Mouse (Mus musculus) erythroblast, embryonic 14.5 days (primary cell): Measurements from ENCODE around the gene Ephb1. TPM values are rescaled to one million over a fixed set of nuclear protein-coding genes. Genes with fewer than 3 reads are reported as not detected.

Experiments used
- H3K27me3 ChIP-seq: 2 replicates; pipeline ENCODE4 v1.6.1; 2012; ENCODE audit warnings: inconsistent platforms; ENCODE audit not compliant: control insufficient read depth
- H3K36me3 ChIP-seq: 2 replicates; pipeline ENCODE4 v1.6.1; 2012; ENCODE audit warnings: mild to moderate bottlenecking, inconsistent platforms; ENCODE audit not compliant: control insufficient read depth
- H3K4me1 ChIP-seq: 2 replicates; pipeline ENCODE4 v1.6.1; 2012; ENCODE audit warnings: inconsistent platforms; ENCODE audit not compliant: control insufficient read depth
- H3K4me3 ChIP-seq: replicated peaks from 2 replicates; pipeline ENCODE3; 2012; ENCODE audit warnings: moderate library complexity, mild to moderate bottlenecking, inconsistent platforms
- H3K9me3 ChIP-seq: 2 replicates; pipeline ENCODE4 v1.6.1; 2012; ENCODE audit warnings: low read length, inconsistent platforms, mixed read lengths; ENCODE audit not compliant: control insufficient read depth
- GATA1 ChIP-seq: IDR thresholded peaks from 2 replicates; pipeline ENCODE4 v1.6.1; 2012; ENCODE audit warnings: low read length, inconsistent platforms, mixed read lengths
- TAL1 ChIP-seq: IDR thresholded peaks from 3 replicates; pipeline ENCODE4 v1.6.1; 2012; ENCODE audit warnings: low read length, inconsistent platforms, mixed read lengths
- polyA plus RNA-seq: library from polyadenylated mRNA; stranded (reverse); fragments of >175 nt; gene quantifications from 2 replicates; pipeline ENCODE4 v1.2.3, GENCODE M21; 2012

Ephb1 gene
- polyA plus RNA-seq, 1 experiment, result not detected

DNA sequence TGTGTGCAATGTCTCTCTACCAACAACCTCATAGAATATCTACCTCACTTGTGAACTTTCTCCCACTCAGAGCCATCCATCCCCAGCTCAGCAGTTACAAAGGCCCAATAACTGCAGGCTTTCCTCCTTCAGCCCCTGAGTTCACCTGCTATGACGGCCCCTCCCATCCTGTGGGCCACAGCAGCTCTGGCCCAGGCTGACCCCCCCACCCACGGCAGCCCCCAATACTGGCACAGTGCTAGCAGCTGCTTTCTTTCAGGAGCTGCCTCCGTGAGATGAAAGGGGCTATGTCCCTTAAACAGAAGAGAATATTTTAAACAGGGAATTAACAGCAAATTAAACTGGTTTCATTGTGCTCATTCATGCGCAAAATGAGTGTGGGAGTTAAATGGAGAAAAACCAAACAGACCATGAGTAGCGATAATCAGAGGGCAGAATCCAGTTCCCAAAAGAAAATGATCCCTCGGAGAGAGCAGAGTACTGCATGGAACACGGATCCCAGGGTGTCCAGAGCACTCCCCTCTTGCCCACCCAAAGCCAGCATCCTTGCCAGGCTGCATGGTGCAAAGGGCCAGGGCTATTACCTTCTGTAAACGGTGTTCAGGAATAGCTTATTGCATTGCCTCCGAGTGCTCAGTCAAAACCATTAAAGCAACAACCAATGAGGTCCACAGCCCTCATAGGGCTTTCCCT lies 105.2 kb downstream of the Ephb1 start:
- H3K4me1 ChIP-seq, result no peaks in the 10 kb centered on the region
- no peak overlapping the region for H3K4me3 ChIP-seq
- no peaks in the 10 kb centered on the region for H3K27me3 ChIP-seq
- TF ChIP-seq GATA1, result no peak
- no peak for TF ChIP-seq TAL1
- no peaks in the 10 kb centered on the region for H3K36me3 ChIP-seq
- no peaks in the 10 kb centered on the region for H3K9me3 ChIP-seq

DNA sequence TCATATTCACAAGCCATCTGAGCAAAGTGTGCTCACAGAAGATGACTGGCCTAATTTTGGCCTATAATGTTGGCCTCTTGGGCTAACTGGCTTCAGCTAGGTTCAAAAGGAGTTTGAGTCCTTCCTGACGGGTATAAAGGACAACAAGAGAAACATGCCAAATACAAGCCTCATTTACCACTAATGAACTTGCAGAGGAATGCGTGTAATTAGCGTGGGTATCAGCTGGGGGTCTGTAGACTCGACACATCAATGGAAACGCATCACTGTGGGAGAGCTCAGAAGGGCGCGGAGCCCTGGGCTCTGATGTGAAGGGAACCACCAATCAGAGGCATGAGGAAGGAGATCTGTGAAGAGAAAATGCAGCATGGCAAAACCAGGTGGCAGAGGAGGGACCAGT lies 108.9 kb downstream of the Ephb1 start:
- no peaks in the 10 kb centered on the region for H3K27me3 ChIP-seq
- H3K9me3 ChIP-seq, result no peaks in the 10 kb centered on the region; the same call in 1 of the 2 replicates
- H3K36me3 ChIP-seq, result no peaks in the 10 kb centered on the region
- TF ChIP-seq GATA1 (no peak), TAL1 (no peak)
- no peak overlapping the region for H3K4me3 ChIP-seq
- no peaks in the 10 kb centered on the region for H3K4me1 ChIP-seq

DNA sequence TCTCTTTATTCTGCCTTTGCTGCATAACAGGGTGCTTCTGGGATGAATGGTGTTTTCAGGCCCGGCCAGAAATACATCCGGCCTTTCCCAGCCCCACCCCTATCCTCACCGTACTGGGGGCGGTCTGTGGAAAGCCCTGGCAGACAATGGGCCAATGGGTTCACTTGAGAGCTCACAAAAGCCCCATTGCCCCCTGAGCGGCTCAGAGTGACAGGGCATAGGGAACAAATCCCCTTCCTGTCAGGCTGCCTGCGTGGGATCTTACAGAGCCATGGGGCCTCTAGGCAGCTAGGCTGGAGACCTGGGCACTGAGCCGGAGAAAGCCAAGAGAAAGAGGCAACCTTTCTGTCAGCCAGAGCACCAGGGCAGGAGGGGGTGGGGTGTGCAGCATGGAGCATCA lies 111.2 kb downstream of the Ephb1 start:
- Histone ChIP-seq H3K9me3 (no peaks in the 10 kb centered on the region; the same call in 1 of the 2 replicates), H3K27me3 (no peaks in the 10 kb centered on the region), H3K4me3 (no peak overlapping the region), H3K4me1 (no peaks in the 10 kb centered on the region), H3K36me3 (no peaks in the 10 kb centered on the region)
- no peak for TF ChIP-seq TAL1
- no peak for TF ChIP-seq GATA1

DNA sequence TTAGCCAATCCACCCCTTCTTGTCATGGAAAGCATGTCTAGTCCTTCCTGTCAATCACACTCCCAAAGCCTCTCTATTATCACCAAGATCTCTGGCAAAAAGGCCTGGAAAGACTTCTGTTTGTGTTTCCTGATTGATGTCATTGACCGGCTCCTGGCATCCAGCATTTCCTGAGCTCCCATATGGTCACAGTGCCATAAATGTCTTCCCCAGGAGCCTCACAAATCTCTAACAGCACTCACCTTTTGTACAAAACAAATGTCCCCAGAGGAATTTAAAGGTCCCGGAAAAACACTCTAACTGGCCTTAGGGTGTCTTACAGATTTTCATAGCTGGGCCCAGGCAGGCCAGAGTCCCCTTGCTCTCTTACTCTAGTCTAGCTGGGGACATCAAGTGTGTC lies 112.9 kb downstream of the Ephb1 start:
- Histone ChIP-seq H3K27me3 (no peaks in the 10 kb centered on the region), H3K9me3 (no peaks in the 10 kb centered on the region; the same call in 1 of the 2 replicates), H3K36me3 (no peaks in the 10 kb centered on the region), H3K4me1 (no peaks in the 10 kb centered on the region), H3K4me3 (no peak overlapping the region)
- TF ChIP-seq TAL1 (no peak), GATA1 (no peak)

DNA sequence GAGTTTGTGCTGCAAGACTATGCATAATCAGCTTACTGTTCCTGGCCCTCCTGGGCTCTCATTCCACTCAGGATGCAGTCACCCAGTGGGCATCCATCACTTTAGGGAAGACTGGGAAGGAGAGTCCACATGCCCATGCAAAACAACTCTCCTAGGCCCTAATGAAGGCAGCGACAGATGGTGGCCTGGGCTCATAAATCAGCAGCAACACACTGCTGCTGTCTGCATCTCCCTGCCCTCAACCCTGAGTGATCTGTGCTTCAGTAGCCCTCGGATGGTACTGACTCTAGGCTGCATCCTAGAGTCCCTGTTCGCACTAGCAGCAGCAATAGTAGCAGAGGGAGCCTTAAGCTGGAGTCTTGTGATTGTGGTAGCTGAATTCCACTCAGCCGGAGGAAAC lies 114.3 kb downstream of the Ephb1 start:
- no peaks in the 10 kb centered on the region for H3K4me1 ChIP-seq
- H3K27me3 ChIP-seq, result no peaks in the 10 kb centered on the region
- no peaks in the 10 kb centered on the region; the same call in 1 of the 2 replicates for H3K9me3 ChIP-seq
- no peaks in the 10 kb centered on the region for H3K36me3 ChIP-seq
- no peak overlapping the region for H3K4me3 ChIP-seq
- TF ChIP-seq GATA1 (no peak), TAL1 (no peak)

DNA sequence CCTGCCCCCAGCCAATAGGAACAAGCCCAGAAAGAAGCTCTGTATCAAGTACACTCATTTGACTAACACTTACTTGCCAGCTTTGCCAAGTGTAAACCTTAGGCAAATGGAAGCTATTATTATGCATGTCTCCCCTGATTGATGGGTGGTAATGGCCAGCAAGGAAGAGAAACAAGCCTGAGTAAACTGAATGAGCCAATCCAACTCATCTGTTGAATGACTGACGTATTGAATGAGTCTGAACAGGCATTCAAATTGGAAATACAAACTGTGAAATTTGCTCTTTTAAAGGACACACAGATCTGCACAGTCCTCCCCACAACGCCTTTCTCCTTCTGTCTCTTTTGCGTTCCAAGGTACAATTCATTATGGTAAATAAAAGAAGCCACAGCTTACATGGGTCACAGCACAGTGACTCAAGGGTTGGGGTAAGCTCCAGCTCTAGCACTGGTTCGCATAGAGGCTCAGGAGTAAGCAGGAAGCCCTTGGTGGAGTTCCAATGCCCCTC lies 119.0 kb downstream of the Ephb1 start:
- TF ChIP-seq TAL1 (no peak), GATA1 (no peak)
- no peaks in the 10 kb centered on the region for H3K27me3 ChIP-seq
- H3K4me3 ChIP-seq, result no peak overlapping the region
- H3K4me1 ChIP-seq, result no peaks in the 10 kb centered on the region
- H3K36me3 ChIP-seq, result no peaks in the 10 kb centered on the region
- H3K9me3 ChIP-seq, result peaks cover 2% of the 10 kb centered on the region; the same call in 1 of the 2 replicates

DNA sequence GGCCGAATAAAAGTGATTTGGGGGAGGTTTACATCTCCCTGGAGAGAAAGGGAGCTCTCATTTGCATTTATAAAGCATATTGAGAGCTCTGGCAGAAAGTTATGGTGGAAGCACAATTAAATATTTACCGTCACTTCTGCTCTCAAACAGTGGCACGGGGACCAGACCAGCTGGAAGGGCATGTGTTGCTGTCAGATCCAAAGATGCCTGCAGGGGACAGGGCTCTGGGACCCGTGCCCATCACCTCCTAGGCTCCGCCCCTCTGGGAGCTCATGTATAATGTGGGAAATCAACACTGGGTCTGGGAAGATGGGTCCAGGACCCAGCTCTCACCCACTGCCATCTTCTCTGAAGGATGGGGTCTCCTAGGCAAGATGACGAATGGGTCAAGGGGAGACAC lies 123.2 kb downstream of the Ephb1 start:
- H3K4me3 ChIP-seq, result no peak overlapping the region
- no peaks in the 10 kb centered on the region for H3K36me3 ChIP-seq
- H3K27me3 ChIP-seq, result no peaks in the 10 kb centered on the region
- TF ChIP-seq TAL1 (no peak), GATA1 (no peak)
- H3K9me3 ChIP-seq, result peaks cover 10% of the 10 kb centered on the region
- H3K4me1 ChIP-seq, result no peaks in the 10 kb centered on the region

DNA sequence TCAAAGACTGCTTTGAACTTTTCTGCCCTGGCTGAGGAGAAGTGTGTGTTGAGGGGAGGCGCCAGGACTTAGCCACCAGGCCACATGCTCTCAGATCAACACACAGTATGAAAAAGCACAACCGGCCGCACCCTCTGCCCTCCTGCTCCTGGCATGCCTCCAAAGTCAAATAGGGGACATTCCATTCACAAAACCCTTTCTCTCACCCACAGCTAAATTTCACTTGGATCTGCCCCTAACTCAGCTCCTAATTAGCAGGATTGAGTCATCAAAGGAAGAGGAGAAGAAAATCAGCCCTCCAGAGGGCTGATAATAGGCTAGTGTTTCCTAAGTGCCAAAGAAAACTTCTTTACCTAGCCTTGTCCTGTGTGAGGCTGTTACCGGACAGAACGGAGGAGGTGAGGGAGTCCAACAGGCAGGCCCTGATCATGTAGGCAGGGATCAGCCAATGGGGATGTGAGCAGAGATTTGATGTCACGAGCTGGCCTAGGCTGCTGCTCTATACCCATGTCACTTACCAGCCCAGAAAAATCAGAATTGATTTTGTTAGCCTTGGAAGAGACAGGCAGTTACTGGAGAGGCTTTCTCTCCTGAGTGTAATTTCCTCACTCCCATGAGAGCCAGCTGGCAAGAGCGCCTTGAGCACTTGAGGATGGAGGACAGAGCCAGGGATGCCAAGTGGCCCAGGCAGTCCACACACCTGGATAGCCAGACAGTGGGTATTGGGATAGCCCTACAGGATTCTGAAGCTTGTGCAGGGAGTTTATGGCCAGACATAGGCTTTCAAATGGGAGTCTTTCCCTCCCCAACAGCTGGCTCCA lies 137.5 kb downstream of the Ephb1 start:
- Histone ChIP-seq H3K4me3 (no peak overlapping the region), H3K36me3 (no peaks in the 10 kb centered on the region), H3K9me3 (no peaks in the 10 kb centered on the region; the same call in 1 of the 2 replicates), H3K4me1 (no peaks in the 10 kb centered on the region), H3K27me3 (no peaks in the 10 kb centered on the region)
- TF ChIP-seq GATA1 (no peak), TAL1 (no peak)

DNA sequence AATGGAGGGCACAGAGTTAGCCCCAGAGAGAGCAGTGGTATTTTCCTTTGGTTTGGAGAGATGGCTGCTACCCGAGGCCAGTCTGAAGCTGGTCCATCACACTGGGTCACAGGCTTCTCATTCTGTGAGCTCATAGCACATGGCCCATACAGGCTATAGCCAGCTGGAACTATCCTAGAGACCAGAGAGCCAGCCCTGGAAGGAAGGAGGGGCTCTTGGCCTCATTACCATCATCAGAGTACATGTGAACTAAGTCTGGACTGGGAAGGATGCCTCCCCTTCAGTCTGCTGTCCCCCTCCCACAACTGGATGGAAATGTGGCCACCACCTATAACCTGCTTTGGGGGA lies 142.5 kb downstream of the Ephb1 start:
- Histone ChIP-seq H3K36me3 (no peaks in the 10 kb centered on the region), H3K9me3 (no peaks in the 10 kb centered on the region), H3K27me3 (no peaks in the 10 kb centered on the region), H3K4me1 (no peaks in the 10 kb centered on the region), H3K4me3 (no peak overlapping the region)
- TF ChIP-seq GATA1 (no peak), TAL1 (no peak)
